ENCODE assay signal across 8 mouse cellular contexts in genomic region chr8:84661961-84662571, GRCm38 (mm10). TPM values are rescaled to one million over a fixed set of nuclear protein-coding genes. Genes with fewer than 3 reads are reported as not detected.
A peak's percentile ranks its signal among the peaks of the same experiment; 100 is the strongest.
DNase-seq lines count a peak whose midpoint lies in the region; ATAC-seq and TF ChIP-seq lines count a peak whose summit lies in the region.

No protein-coding gene starts in this region.

- H3K4me1 ChIP-seq in forebrain, embryonic 14.5 days (ENCODE audit: control insufficient read depth, insufficient read depth, low read length): peaks cover 34% of the 10 kb centered on the region
- H3K4me1 ChIP-seq in liver, postnatal 0 days (ENCODE audit: insufficient read depth): peaks cover 49% of the 10 kb centered on the region

- WGBS in forebrain, embryonic 14.5 days: under 1% methylated on average over 58 of the region's 61 CpGs
- under 1% methylated on average over 58 of the region's 61 CpGs for WGBS in liver, postnatal 0 days (ENCODE audit: insufficient replicate concordance)

- no peak for DNase-seq in layer of hippocampus, adult 2 months (ENCODE audit: low spot score in 2 of 2)
- DNase-seq in layer of hippocampus, adult 18-20 months (ENCODE audit: low spot score in 2 of 2): no peak
- DNase-seq in adrenal gland, adult 2 months: peak; percentile 75
- peak; percentile 39 for DNase-seq in forebrain, embryonic 14.5 days (ENCODE audit: low spot score)
- peak; percentile 70 for DNase-seq in liver, postnatal 0 days
- peak; percentile 45 for DNase-seq in right cerebral cortex, postnatal 4 days
- no peak for DNase-seq in layer of hippocampus, postnatal 25 days (ENCODE audit: extremely low spot score in 1 of 2, low spot score in 1 of 2)

- no peak for TF ChIP-seq CTCF in layer of hippocampus, adult 2 months (conservative IDR thresholded peaks at IDR 0.05)
- no peak for TF ChIP-seq CTCF in liver, postnatal 0 days (IDR thresholded peaks at IDR 0.05; ENCODE audit: low read depth)

- H3K27ac ChIP-seq in layer of hippocampus, adult 2 months: peak overlapping the region; percentile 89
- peak overlapping the region; percentile 69 for H3K27ac ChIP-seq in forebrain, embryonic 14.5 days (ENCODE audit: low read depth, low read length)
- peak overlapping the region; percentile 99 for H3K27ac ChIP-seq in liver, postnatal 0 days (ENCODE audit: low read depth)

- H3K4me3 ChIP-seq in layer of hippocampus, adult 2 months: peak overlapping the region; percentile 85
- peak overlapping the region; percentile 69 for H3K4me3 ChIP-seq in forebrain, embryonic 14.5 days (ENCODE audit: low read depth, low read length)
- peak overlapping the region; percentile 91 for H3K4me3 ChIP-seq in liver, postnatal 0 days (ENCODE audit: low read depth, low read length)

- no peaks in the 10 kb centered on the region for H3K27me3 ChIP-seq in forebrain, embryonic 14.5 days (replicated peaks; ENCODE audit: control insufficient read depth, insufficient read depth, low read length)
- H3K27me3 ChIP-seq in liver, postnatal 0 days (ENCODE audit: insufficient read depth, low read length): no peaks in the 10 kb centered on the region

- no peak for TF ChIP-seq EP300 in liver, postnatal 0 days (IDR thresholded peaks at IDR 0.05; ENCODE audit: low read depth)

- H3K4me2 ChIP-seq in forebrain, embryonic 14.5 days (ENCODE audit: low read length): peak overlapping the region; percentile 92
- peak overlapping the region; percentile 85 for H3K4me2 ChIP-seq in liver, postnatal 0 days (ENCODE audit: low read depth, low read length)

- H3K9me3 ChIP-seq in forebrain, embryonic 14.5 days (replicated peaks; ENCODE audit: control insufficient read depth, low read length): no peaks in the 10 kb centered on the region
- no peaks in the 10 kb centered on the region for H3K9me3 ChIP-seq in liver, postnatal 0 days (ENCODE audit: low read length)

- H3K9ac ChIP-seq in forebrain, embryonic 14.5 days (ENCODE audit: low read length): peak overlapping the region; percentile 81
- peak overlapping the region; percentile 95 for H3K9ac ChIP-seq in liver, postnatal 0 days (replicated peaks)

- ATAC-seq in forebrain, embryonic 14.5 days: peak; percentile 7; the same call in 1 of the 2 replicates
- peak; percentile 3 for ATAC-seq in inflammation-experienced regulatory T-cells, adult 6 months
- ATAC-seq in liver, postnatal 0 days: peak; percentile 2

- H3K36me3 ChIP-seq in forebrain, embryonic 14.5 days (ENCODE audit: control insufficient read depth, insufficient read depth, low read length): no peaks in the 10 kb centered on the region
- H3K36me3 ChIP-seq in liver, postnatal 0 days (replicated peaks; ENCODE audit: insufficient read depth, low read length): no peaks in the 10 kb centered on the region

RNA-seq across cellular contexts. Expression of gene Ier2, which starts 0.6 kb away (rescaled TPM):
- total RNA-seq in layer of hippocampus, adult 2 months (2021): 1 to 10 TPM; 5.1 to 7.2 TPM
- 10 to 100 TPM in 1 of 2 experiments, 1 to 10 TPM in 1; 6.2 to 10.0 TPM for total RNA-seq in layer of hippocampus, adult 18-20 months (2021)
- 10 to 100 TPM; 24.9 to 34.8 TPM for total RNA-seq in adrenal gland, adult 2 months (2021)
- polyA plus RNA-seq in adrenal gland, adult 2 months (2012; rRNA removed): 13.7 and 27.0 TPM in 2 replicates
- 26.5 and 29.3 TPM in 2 replicates for polyA plus RNA-seq in forebrain, embryonic 14.5 days (2014; fragmentation: Nextera tagmentation; extraction: Ambion mirVana)
- polyA plus RNA-seq in inflammation-experienced regulatory T-cells, adult 6 months (2017; shearing (Covaris generic)): 10 to 100 TPM; 42.4 to 46.3 (median 45.8) TPM
- polyA plus RNA-seq in liver, postnatal 0 days (2015; fragmentation: Nextera tagmentation; extraction: Ambion mirVana): 32.3 and 32.9 TPM in 2 replicates
- total RNA-seq in layer of hippocampus, postnatal 25 days (2021): 1 to 10 TPM; 8.8 to 9.6 TPM

RNA-seq across cellular contexts. Expression of gene Trmt1, which starts 24.0 kb away (rescaled TPM):
- 100 to 1,000 TPM; 109 to 113 TPM for total RNA-seq in layer of hippocampus, adult 2 months (2021)
- 100 to 1,000 TPM in 1 of 2 experiments, 10 to 100 TPM in 1; 96.9 to 108 TPM for total RNA-seq in layer of hippocampus, adult 18-20 months (2021)
- total RNA-seq in adrenal gland, adult 2 months (2021): 10 to 100 TPM; 57.0 to 68.5 TPM
- polyA plus RNA-seq in adrenal gland, adult 2 months (2012; rRNA removed): 150 and 160 TPM in 2 replicates
- 47.8 and 52.3 TPM in 2 replicates for polyA plus RNA-seq in forebrain, embryonic 14.5 days (2014; fragmentation: Nextera tagmentation; extraction: Ambion mirVana)
- 10 to 100 TPM; 28.0 to 61.1 (median 55.5) TPM for polyA plus RNA-seq in inflammation-experienced regulatory T-cells, adult 6 months (2017; shearing (Covaris generic))
- 21.3 TPM in 2 replicates for polyA plus RNA-seq in liver, postnatal 0 days (2015; fragmentation: Nextera tagmentation; extraction: Ambion mirVana)
- total RNA-seq in layer of hippocampus, postnatal 25 days (2021): 100 to 1,000 TPM in 1 of 2 experiments, 10 to 100 TPM in 1; 83.4 to 101 TPM

RNA-seq across cellular contexts. Expression of gene Nacc1, which starts 25.6 kb away (rescaled TPM):
- 10 to 100 TPM; 91.8 to 93.9 TPM for total RNA-seq in layer of hippocampus, adult 2 months (2021)
- total RNA-seq in layer of hippocampus, adult 18-20 months (2021): 10 to 100 TPM; 94.8 to 95.5 TPM
- total RNA-seq in adrenal gland, adult 2 months (2021): 10 to 100 TPM; 78.4 to 80.7 TPM
- 98.7 and 120 TPM in 2 replicates for polyA plus RNA-seq in adrenal gland, adult 2 months (2012; rRNA removed)
- polyA plus RNA-seq in forebrain, embryonic 14.5 days (2014; fragmentation: Nextera tagmentation; extraction: Ambion mirVana): 17.0 and 17.6 TPM in 2 replicates
- polyA plus RNA-seq in inflammation-experienced regulatory T-cells, adult 6 months (2017; shearing (Covaris generic)): 1 to 10 TPM; 9.2 to 9.5 (median 9.4) TPM
- 3.3 and 3.6 TPM in 2 replicates for polyA plus RNA-seq in liver, postnatal 0 days (2015; fragmentation: Nextera tagmentation; extraction: Ambion mirVana)
- total RNA-seq in layer of hippocampus, postnatal 25 days (2021): 10 to 100 TPM; 88.9 to 91.0 TPM

RNA-seq across cellular contexts. Expression of gene Lyl1, which starts 39.2 kb away (rescaled TPM):
- 1 to 10 TPM; 2.3 to 2.6 TPM for total RNA-seq in layer of hippocampus, adult 2 months (2021)
- total RNA-seq in layer of hippocampus, adult 18-20 months (2021): 1 to 10 TPM; 2.0 to 2.2 TPM
- total RNA-seq in adrenal gland, adult 2 months (2021): 1 to 10 TPM; 2.7 to 4.4 TPM
- 8.2 and 10.9 TPM in 2 replicates for polyA plus RNA-seq in adrenal gland, adult 2 months (2012; rRNA removed)
- 2.9 and 3.8 TPM in 2 replicates for polyA plus RNA-seq in forebrain, embryonic 14.5 days (2014; fragmentation: Nextera tagmentation; extraction: Ambion mirVana)
- 1 to 10 TPM in 2 of 3 experiments, under 1 TPM in 1; 0.20 to 2.7 (median 1.3) TPM for polyA plus RNA-seq in inflammation-experienced regulatory T-cells, adult 6 months (2017; shearing (Covaris generic))
- 24.6 and 25.7 TPM in 2 replicates for polyA plus RNA-seq in liver, postnatal 0 days (2015; fragmentation: Nextera tagmentation; extraction: Ambion mirVana)
- total RNA-seq in layer of hippocampus, postnatal 25 days (2021): 1 to 10 TPM; 2.1 to 2.8 TPM

Comparison
In these comparisons a context has a peak if more than half of its experiments do, and no peak if none do; other contexts are left out.
1. DNase-seq: peak in adrenal gland, adult 2 months (single experiment), forebrain, embryonic 14.5 days (single experiment), liver, postnatal 0 days (single experiment) and right cerebral cortex, postnatal 4 days (single experiment); none in layer of hippocampus, adult 2 months (0 of 2), layer of hippocampus, adult 18-20 months (0 of 2) and layer of hippocampus, postnatal 25 days (0 of 2).
2. Peak in every context shown above with its lines, with median percentiles within 50 percentile points of each other: H3K27ac ChIP-seq, H3K4me3 ChIP-seq and ATAC-seq.